ENCODE assay signal across 20 mouse cellular contexts in the genomic region with DNA sequence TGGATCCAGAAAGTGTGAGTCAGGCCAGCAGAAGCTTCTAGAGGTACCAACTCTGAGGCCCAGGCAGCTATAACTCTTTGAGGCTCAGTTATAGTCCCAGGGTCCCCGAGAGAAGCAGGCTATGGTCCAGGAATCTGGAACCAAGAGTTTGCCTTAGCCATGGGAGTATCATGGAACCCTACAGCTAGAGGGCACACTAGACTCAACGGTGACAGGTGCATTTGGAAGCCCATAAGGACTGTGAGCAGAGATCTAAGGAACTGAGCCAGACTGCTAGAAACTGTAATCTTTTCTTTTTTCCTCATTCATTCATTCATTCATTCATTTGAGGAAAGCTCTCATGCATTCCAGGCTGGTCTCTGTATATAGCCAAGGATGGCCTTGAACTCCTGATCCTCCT. TPM values are rescaled to one million over a fixed set of nuclear protein-coding genes. Genes with fewer than 3 reads are reported as not detected.
A peak's percentile ranks its signal among the peaks of the same experiment; 100 is the strongest.
DNase-seq lines count a peak whose midpoint lies in the region; ATAC-seq and TF ChIP-seq lines count a peak whose summit lies in the region.
"Had no signal": no experiment of that assay in that cellular context is flagged by ENCODE, and none has a peak within 500 bp of the region (broad histone marks: within the 10 kb centered on the region; RNA-seq: fewer than 3 reads in every experiment).

No protein-coding gene starts in this region.

- 88% methylated on average over 2 of the region's 2 CpGs for WGBS in intestine, postnatal 0 days
- 76% methylated on average over 2 of the region's 2 CpGs for WGBS in intestine, embryonic 15.5 days
- WGBS in liver, embryonic 12.5 days (ENCODE audit: insufficient replicate concordance): 72% methylated on average over 2 of the region's 2 CpGs
- 90% methylated on average over 2 of the region's 2 CpGs for WGBS in stomach, postnatal 0 days

- H3K27me3 ChIP-seq in intestine, postnatal 0 days (replicated peaks; ENCODE audit: control insufficient read depth, insufficient read depth, low read length): no peaks in the 10 kb centered on the region
- H3K27me3 ChIP-seq in intestine, embryonic 15.5 days (replicated peaks): no peaks in the 10 kb centered on the region
- H3K27me3 ChIP-seq in liver, embryonic 12.5 days (replicated peaks): no peaks in the 10 kb centered on the region
- H3K27me3 ChIP-seq in stomach, postnatal 0 days (ENCODE audit: control insufficient read depth, insufficient read depth, low read length): no peaks in the 10 kb centered on the region
- H3K27me3 ChIP-seq: forebrain, embryonic 13.5 days; limb, embryonic 15.5 days; neural tube, embryonic 15.5 days had no signal

- TF ChIP-seq CTCF in intestine, postnatal 0 days (IDR thresholded peaks at IDR 0.05; ENCODE audit: low read depth): peak; percentile 22; the same call in 1 of the 2 replicates
- TF ChIP-seq CTCF in stomach, postnatal 0 days (IDR thresholded peaks at IDR 0.05; ENCODE audit: low read depth): peak; percentile 40

- H3K4me1 ChIP-seq in intestine, postnatal 0 days (replicated peaks; ENCODE audit: control insufficient read depth, insufficient read depth, low read length): no peaks in the 10 kb centered on the region
- peaks cover 12% of the 10 kb centered on the region; the same call in 1 of the 2 replicates for H3K4me1 ChIP-seq in intestine, embryonic 15.5 days (replicated peaks)
- H3K4me1 ChIP-seq in liver, embryonic 12.5 days: peaks cover 13% of the 10 kb centered on the region; the same call in 1 of the 2 replicates
- H3K4me1 ChIP-seq in stomach, postnatal 0 days (replicated peaks; ENCODE audit: control insufficient read depth, insufficient read depth): no peaks in the 10 kb centered on the region

- no peak overlapping the region for H3K4me3 ChIP-seq in intestine, postnatal 0 days (ENCODE audit: low read depth, low read length)
- no peak overlapping the region for H3K4me3 ChIP-seq in intestine, embryonic 15.5 days (replicated peaks)
- H3K4me3 ChIP-seq in liver, embryonic 12.5 days: no peak overlapping the region
- no peak overlapping the region for H3K4me3 ChIP-seq in stomach, postnatal 0 days (ENCODE audit: low read depth, low read length)
- H3K4me3 ChIP-seq: embryonic facial prominence, embryonic 10.5 days; forebrain, embryonic 13.5 days; hindbrain, embryonic 10.5 days; layer of hippocampus, adult 2 months; limb, embryonic 15.5 days; megakaryocyte, embryonic 14.5 days; neural tube, embryonic 15.5 days had no signal

- H3K9ac ChIP-seq in intestine, postnatal 0 days (ENCODE audit: low read depth, low read length): no peak overlapping the region
- no peak overlapping the region for H3K9ac ChIP-seq in intestine, embryonic 15.5 days
- H3K9ac ChIP-seq in liver, embryonic 12.5 days: no peak overlapping the region
- no peak overlapping the region for H3K9ac ChIP-seq in stomach, postnatal 0 days (ENCODE audit: low read length)
- H3K9ac ChIP-seq: forebrain, embryonic 13.5 days; limb, embryonic 15.5 days; neural tube, embryonic 15.5 days had no signal

- no peak for TF ChIP-seq EP300 in stomach, postnatal 0 days (optimal IDR thresholded peaks at IDR 0.05)

- no peak for ATAC-seq in intestine, postnatal 0 days
- no peak for ATAC-seq in intestine, embryonic 15.5 days
- peak; percentile 40 for ATAC-seq in activated CD4-positive, CD25-positive, alpha-beta regulatory T cell, adult 4 months
- ATAC-seq in liver, embryonic 12.5 days: 0 out of 2 replicates have a peak, but pooled peaks have one; percentile 45
- no peak for ATAC-seq in stomach, postnatal 0 days (ENCODE audit: low FRiP score, low TSS enrichment)
- ATAC-seq: forebrain, embryonic 13.5 days had no signal

- H3K4me2 ChIP-seq in intestine, postnatal 0 days (replicated peaks; ENCODE audit: low read depth): no peak overlapping the region
- H3K4me2 ChIP-seq in intestine, embryonic 15.5 days (replicated peaks): no peak overlapping the region
- H3K4me2 ChIP-seq in liver, embryonic 12.5 days: no peak overlapping the region
- H3K4me2 ChIP-seq in stomach, postnatal 0 days (replicated peaks; ENCODE audit: low read depth): no peak overlapping the region
- H3K4me2 ChIP-seq: forebrain, embryonic 13.5 days; limb, embryonic 15.5 days; neural tube, embryonic 15.5 days had no signal

- DNase-seq in stomach, postnatal 0 days (ENCODE audit: low spot score): no peak
- no peak for DNase-seq in kidney, adult 18-20 months
- no peak for DNase-seq in thymus, postnatal 36 days
- DNase-seq: adrenal gland, adult 8-10 months; cerebellum, adult 9-10 months; gastrocnemius, postnatal 14 days; midbrain, embryonic 14.5 days; right cerebral cortex, postnatal 14 days; spleen, adult 18-20 months had no signal

- H3K9me3 ChIP-seq in intestine, postnatal 0 days (ENCODE audit: control insufficient read depth): no peaks in the 10 kb centered on the region
- H3K9me3 ChIP-seq in intestine, embryonic 15.5 days: no peaks in the 10 kb centered on the region; the same call in 1 of the 2 replicates
- H3K9me3 ChIP-seq in liver, embryonic 12.5 days (replicated peaks): no peaks in the 10 kb centered on the region
- H3K9me3 ChIP-seq in stomach, postnatal 0 days (ENCODE audit: control insufficient read depth, low read length): no peaks in the 10 kb centered on the region
- H3K9me3 ChIP-seq: embryonic facial prominence, embryonic 10.5 days; forebrain, embryonic 13.5 days; hindbrain, embryonic 10.5 days; limb, embryonic 15.5 days; neural tube, embryonic 15.5 days had no signal

- no peaks in the 10 kb centered on the region for H3K36me3 ChIP-seq in intestine, postnatal 0 days (ENCODE audit: control insufficient read depth, insufficient read depth)
- no peaks in the 10 kb centered on the region for H3K36me3 ChIP-seq in intestine, embryonic 15.5 days
- peaks cover 1% of the 10 kb centered on the region; the same call in 1 of the 2 replicates for H3K36me3 ChIP-seq in liver, embryonic 12.5 days
- no peaks in the 10 kb centered on the region for H3K36me3 ChIP-seq in stomach, postnatal 0 days (ENCODE audit: control insufficient read depth, insufficient read depth, low read length)
- H3K36me3 ChIP-seq: embryonic facial prominence, embryonic 10.5 days; hindbrain, embryonic 10.5 days; limb, embryonic 15.5 days; neural tube, embryonic 15.5 days had no signal

- no peak overlapping the region for H3K27ac ChIP-seq in intestine, postnatal 0 days (ENCODE audit: low read depth, low read length)
- H3K27ac ChIP-seq in intestine, embryonic 15.5 days: no peak overlapping the region
- no peak overlapping the region for H3K27ac ChIP-seq in liver, embryonic 12.5 days
- H3K27ac ChIP-seq in stomach, postnatal 0 days (replicated peaks): no peak overlapping the region
- H3K27ac ChIP-seq: embryonic facial prominence, embryonic 10.5 days; forebrain, embryonic 13.5 days; hindbrain, embryonic 10.5 days; layer of hippocampus, adult 2 months; limb, embryonic 15.5 days; neural tube, embryonic 15.5 days had no signal

RNA-seq across cellular contexts. Expression of a gene that starts 28.6 kb away (rescaled TPM):
- 1.8 TPM in 2 replicates for polyA plus RNA-seq in intestine, postnatal 0 days (2015; fragmentation: Nextera tagmentation; extraction: Ambion mirVana)
- polyA plus RNA-seq in intestine, embryonic 15.5 days (2015; fragmentation: Nextera tagmentation; extraction: Ambion mirVana): 11.1 and 15.8 TPM in 2 replicates
- polyA plus RNA-seq in activated CD4-positive, CD25-positive, alpha-beta regulatory T cell, adult 4 months (2017; shearing (Covaris generic)): 10 to 100 TPM; 29.9 to 32.5 TPM
- 59.8 and 63.3 TPM in 2 replicates for polyA plus RNA-seq in liver, embryonic 12.5 days (2016; fragmentation: Nextera tagmentation; extraction: Ambion mirVana)
- 2.5 and 2.8 TPM in 2 replicates for polyA plus RNA-seq in stomach, postnatal 0 days (2015; fragmentation: Nextera tagmentation; extraction: Ambion mirVana)

Comparison
In these comparisons a context has a peak if more than half of its experiments do, and no peak if none do; other contexts are left out.
1. ATAC-seq: peak in activated CD4-positive, CD25-positive, alpha-beta regulatory T cell, adult 4 months (single experiment) and liver, embryonic 12.5 days (single experiment); none in intestine, postnatal 0 days (single experiment), intestine, embryonic 15.5 days (single experiment) and stomach, postnatal 0 days (single experiment).